In genomic region chr16:4877195-4877594, GRCm38 (mm10) we compare ENCODE assay signal across 11 mouse cellular contexts. TPM values are rescaled to one million over a fixed set of nuclear protein-coding genes. Genes with fewer than 3 reads are reported as not detected.
A peak's percentile ranks its signal among the peaks of the same experiment; 100 is the strongest.
DNase-seq lines count a peak whose midpoint lies in the region; ATAC-seq and TF ChIP-seq lines count a peak whose summit lies in the region.
"Had no signal": no experiment of that assay in that cellular context is flagged by ENCODE, and none has a peak within 500 bp of the region (broad histone marks: within the 10 kb centered on the region; RNA-seq: fewer than 3 reads in every experiment).

No protein-coding gene starts in this region.

- TF ChIP-seq CTCF in liver, embryonic 14.5 days (IDR thresholded peaks at IDR 0.05; ENCODE audit: low read depth), result no peak

- H3K4me1 ChIP-seq in heart, embryonic 15.5 days (replicated peaks), result peaks cover 47% of the 10 kb centered on the region
- H3K4me1 ChIP-seq in heart, embryonic 16.5 days (ENCODE audit: control insufficient read depth, insufficient read depth, low read length), result peaks cover 43% of the 10 kb centered on the region
- H3K4me1 ChIP-seq in liver, embryonic 14.5 days (replicated peaks; ENCODE audit: control insufficient read depth in 2 of 2, insufficient read depth in 2 of 2, low read length in 1 of 2), result peaks cover 28 to 45% of the 10 kb centered on the region in 2 experiments

- no peaks in the 10 kb centered on the region for H3K9me3 ChIP-seq in heart, embryonic 15.5 days (replicated peaks)
- no peaks in the 10 kb centered on the region for H3K9me3 ChIP-seq in heart, embryonic 16.5 days (replicated peaks; ENCODE audit: control insufficient read depth, low read length)
- no peaks in the 10 kb centered on the region for H3K9me3 ChIP-seq in liver, embryonic 14.5 days (ENCODE audit: control insufficient read depth, low read length)

- no peak for TF ChIP-seq EP300 in liver, embryonic 14.5 days (IDR thresholded peaks at IDR 0.05; ENCODE audit: low read depth)

- H3K27ac ChIP-seq in heart, embryonic 15.5 days, result peak overlapping the region; percentile 100; the same call in 1 of the 2 replicates
- peak overlapping the region; percentile 21; the same call in 1 of the 2 replicates for H3K27ac ChIP-seq in heart, embryonic 16.5 days (ENCODE audit: low read length)
- no peak overlapping the region for H3K27ac ChIP-seq in liver, embryonic 14.5 days

- WGBS in heart, embryonic 15.5 days, result 68% methylated on average over 4 of the region's 4 CpGs
- 57% methylated on average over 4 of the region's 4 CpGs for WGBS in heart, embryonic 16.5 days
- 66% methylated on average over 4 of the region's 4 CpGs for WGBS in liver, embryonic 14.5 days (ENCODE audit: insufficient replicate concordance)

- no peak for DNase-seq in heart, adult 8-10 months (ENCODE audit: low spot score)
- DNase-seq in adipocyte (ENCODE audit: low spot score), result peak; percentile 55
- DNase-seq in liver, embryonic 14.5 days (ENCODE audit: low read depth in 3 of 3, low spot score in 3 of 3), result no peak
- DNase-seq in Muller cell, postnatal 12 days (ENCODE audit: inconsistent ontology term), result no peak
- DNase-seq in thymus, postnatal 25 days, result no peak
- DNase-seq in layer of hippocampus, adult 11-12 months (ENCODE audit: low spot score), result no peak
- DNase-seq: kidney, postnatal 10 days had no signal

- H3K4me3 ChIP-seq in heart, embryonic 15.5 days, result peak overlapping the region; percentile 95
- H3K4me3 ChIP-seq in heart, embryonic 16.5 days (ENCODE audit: low read length), result no peak overlapping the region; the same call in 1 of the 2 replicates
- H3K4me3 ChIP-seq in liver, embryonic 14.5 days (ENCODE audit: insufficient read depth in 1 of 2, low read depth in 2 of 2, low read length in 2 of 2), result no peak overlapping the region

- ATAC-seq in heart, embryonic 15.5 days (replicated peaks; ENCODE audit: insufficient number of reproducible peaks, insufficient read depth, low FRiP score, low read depth), result no peak
- no peak for ATAC-seq in heart, embryonic 16.5 days (replicated peaks; ENCODE audit: extremely low read depth, insufficient read depth, low FRiP score)
- no peak for ATAC-seq in liver, embryonic 14.5 days (ENCODE audit: insufficient read depth)

- no peaks in the 10 kb centered on the region for H3K27me3 ChIP-seq in heart, embryonic 15.5 days
- no peaks in the 10 kb centered on the region for H3K27me3 ChIP-seq in heart, embryonic 16.5 days (ENCODE audit: control insufficient read depth, insufficient read depth, low read length)
- no peaks in the 10 kb centered on the region for H3K27me3 ChIP-seq in liver, embryonic 14.5 days (ENCODE audit: control insufficient read depth, insufficient read depth, low read length)

- peak overlapping the region; percentile 90; the same call in 1 of the 2 replicates for H3K4me2 ChIP-seq in heart, embryonic 15.5 days
- peak overlapping the region; percentile 92; the same call in 1 of the 2 replicates for H3K4me2 ChIP-seq in heart, embryonic 16.5 days (ENCODE audit: low read depth, low read length)
- H3K4me2 ChIP-seq in liver, embryonic 14.5 days (ENCODE audit: low read depth), result peak overlapping the region; percentile 99; the same call in 1 of the 2 replicates

- peaks cover 9% of the 10 kb centered on the region; the same call in 1 of the 2 replicates for H3K36me3 ChIP-seq in heart, embryonic 15.5 days
- H3K36me3 ChIP-seq in heart, embryonic 16.5 days (ENCODE audit: control insufficient read depth, insufficient read depth), result peaks cover 8% of the 10 kb centered on the region; the same call in 1 of the 2 replicates
- H3K36me3 ChIP-seq in liver, embryonic 14.5 days (replicated peaks; ENCODE audit: control insufficient read depth, insufficient read depth, low read depth), result no peaks in the 10 kb centered on the region; the same call in 1 of the 2 replicates

- H3K9ac ChIP-seq in heart, embryonic 15.5 days, result no peak overlapping the region
- peak overlapping the region; percentile 89 for H3K9ac ChIP-seq in heart, embryonic 16.5 days (ENCODE audit: low read length)
- no peak overlapping the region for H3K9ac ChIP-seq in liver, embryonic 14.5 days (replicated peaks)

RNA-seq across cellular contexts. Expression of gene Ubald1, which starts 2.9 kb away (rescaled TPM):
- polyA plus RNA-seq in heart, embryonic 15.5 days (2015; fragmentation: Nextera tagmentation; extraction: Ambion mirVana), result 24.7 and 29.7 TPM in 2 replicates
- 10 to 100 TPM; 14.6 to 20.6 (median 19.2) TPM for total RNA-seq in heart, adult 8-10 months (2022)
- polyA plus RNA-seq in heart, embryonic 16.5 days (2015; fragmentation: Nextera tagmentation; extraction: Ambion mirVana), result 25.6 and 27.3 TPM in 2 replicates
- 5.4 and 6.7 TPM in 2 replicates for polyA plus RNA-seq in liver, embryonic 14.5 days (2012; rRNA removed)
- polyA plus RNA-seq in liver, embryonic 14.5 days (2014; fragmentation: Nextera tagmentation; extraction: Ambion mirVana), result 9.0 and 9.5 TPM in 2 replicates

RNA-seq across cellular contexts. Expression of gene Mgrn1, which starts 8.9 kb away (rescaled TPM):
- 101 and 112 TPM in 2 replicates for polyA plus RNA-seq in heart, embryonic 15.5 days (2015; fragmentation: Nextera tagmentation; extraction: Ambion mirVana)
- total RNA-seq in heart, adult 8-10 months (2022), result 100 to 1,000 TPM; 166 to 200 (median 185) TPM
- polyA plus RNA-seq in heart, embryonic 16.5 days (2015; fragmentation: Nextera tagmentation; extraction: Ambion mirVana), result 128 and 132 TPM in 2 replicates
- polyA plus RNA-seq in liver, embryonic 14.5 days (2012; rRNA removed), result 15.7 and 16.3 TPM in 2 replicates
- polyA plus RNA-seq in liver, embryonic 14.5 days (2014; fragmentation: Nextera tagmentation; extraction: Ambion mirVana), result 17.6 and 18.0 TPM in 2 replicates

RNA-seq across cellular contexts. Expression of gene 4930562C15Rik, which starts 42.0 kb away (rescaled TPM):
- polyA plus RNA-seq in heart, embryonic 15.5 days (2015; fragmentation: Nextera tagmentation; extraction: Ambion mirVana), result 0.26 and 0.28 TPM in 2 replicates
- total RNA-seq in heart, adult 8-10 months (2022), result not detected
- 0.26 and 0.49 TPM in 2 replicates for polyA plus RNA-seq in heart, embryonic 16.5 days (2015; fragmentation: Nextera tagmentation; extraction: Ambion mirVana)
- not detected in 2 replicates for polyA plus RNA-seq in liver, embryonic 14.5 days (2012; rRNA removed)
- not detected in 2 replicates for polyA plus RNA-seq in liver, embryonic 14.5 days (2014; fragmentation: Nextera tagmentation; extraction: Ambion mirVana)
- polyA plus RNA-seq: brain, embryonic 14.5 days; erythroblast, embryonic 14.5 days had no signal
